Mouse (Mus musculus) MEL (cell line): ENCODE measurements around the gene Tmem107. TPM values are rescaled to one million over a fixed set of nuclear protein-coding genes. Genes with fewer than 3 reads are reported as not detected.

Experiments
- DNase-seq: peaks from one replicate; pipeline ENCODE4 v3.0.0; 2011; ENCODE audit warnings: low read depth, low spot score
- H3K27ac ChIP-seq: 2 replicates; pipeline ENCODE4 v1.5.1; 2012; ENCODE audit warnings: low read depth, mild to moderate bottlenecking, control low read depth, low read length, moderate library complexity; ENCODE audit not compliant: control insufficient read depth
- H3K27me3 ChIP-seq, 2 experiments: fragments of 150-350 bp in 1 of 2; sonication (generic) in 1 of 2; 2 replicates each; pipeline ENCODE4 v1.6.1; 2012; ENCODE audit warnings: low read length in 2 of 2, mild to moderate bottlenecking in 2 of 2, improper control_type of control experiment in 1 of 2, moderate library complexity in 1 of 2; ENCODE audit not compliant: insufficient read depth in 2 of 2, control insufficient read depth in 1 of 2
- H3K36me3 ChIP-seq, 2 experiments: 2 replicates each; pipeline ENCODE4 v1.6.1; 2012 to 2014; ENCODE audit warnings: low read length in 2 of 2, improper control_type of control experiment in 1 of 2, inconsistent platforms in 1 of 2, mild to moderate bottlenecking in 1 of 2; ENCODE audit not compliant: insufficient read depth in 2 of 2, control insufficient read depth in 1 of 2
- H3K4me1 ChIP-seq, 2 experiments: fragments of 150-350 bp in 1 of 2; sonication (generic) in 1 of 2; 2 replicates each; pipeline ENCODE4 v1.6.1; 2012; ENCODE audit warnings: low read length in 2 of 2, improper control_type of control experiment in 1 of 2, mild to moderate bottlenecking in 1 of 2; ENCODE audit not compliant: insufficient read depth in 2 of 2, control insufficient read depth in 1 of 2
- H3K4me3 ChIP-seq, 2 experiments: fragments of 150-350 bp in 1 of 2; sonication (generic) in 1 of 2; 2 replicates each; pipeline ENCODE4 v1.5.1; 2012; ENCODE audit warnings: low read depth in 2 of 2, low read length in 2 of 2, mild to moderate bottlenecking in 2 of 2, moderate library complexity in 2 of 2, control low read depth in 1 of 2, improper control_type of control experiment in 1 of 2; ENCODE audit not compliant: control insufficient read depth in 1 of 2, insufficient read depth in 1 of 2
- H3K79me2 ChIP-seq: 2 replicates; pipeline ENCODE4 v1.6.1; 2012; ENCODE audit warnings: mild to moderate bottlenecking, low read length, moderate library complexity; ENCODE audit not compliant: control insufficient read depth, poor library complexity, insufficient read depth
- H3K9ac ChIP-seq: 2 replicates; pipeline ENCODE4 v1.6.1; 2012; ENCODE audit warnings: low read depth, mild to moderate bottlenecking, control low read depth, low read length, moderate library complexity; ENCODE audit not compliant: control insufficient read depth, poor library complexity, severe bottlenecking
- H3K9me3 ChIP-seq: fragments of 150-350 bp; sonication (generic); replicated peaks from 2 replicates; pipeline ENCODE4 v1.6.1; 2012; ENCODE audit warnings: mild to moderate bottlenecking, low read length, improper control_type of control experiment, moderate library complexity; ENCODE audit not compliant: insufficient read depth
- BHLHE40 ChIP-seq: IDR thresholded peaks from 2 replicates; pipeline ENCODE4 v1.6.1; 2012; ENCODE audit warnings: low read depth, mild to moderate bottlenecking, inconsistent platforms, low read length, improper control_type of control experiment, borderline replicate concordance
- CHD1 ChIP-seq: IDR thresholded peaks from 2 replicates; pipeline ENCODE4 v1.6.1; 2012; ENCODE audit warnings: low read depth, mild to moderate bottlenecking, inconsistent platforms, low read length, improper control_type of control experiment
- CTCF ChIP-seq, 3 experiments: IDR thresholded peaks in 2 of 3; conservative IDR thresholded peaks in 1 of 3; 2 replicates each; pipeline ENCODE4 v1.5.1; 2011 to 2012; ENCODE audit warnings: low read length in 3 of 3, low read depth in 2 of 3, mild to moderate bottlenecking in 2 of 3, improper control_type of control experiment in 1 of 3, inconsistent platforms in 1 of 3, mixed read lengths in 1 of 3, moderate library complexity in 1 of 3; ENCODE audit not compliant: control insufficient read depth in 1 of 3, insufficient read depth in 1 of 3, poor library complexity in 1 of 3, severe bottlenecking in 1 of 3
- ETS1 ChIP-seq: IDR thresholded peaks from 2 replicates; pipeline ENCODE4 v1.6.1; 2012; ENCODE audit warnings: low read depth, mild to moderate bottlenecking, inconsistent platforms, low read length, improper control_type of control experiment, moderate library complexity
- HCFC1 ChIP-seq: IDR thresholded peaks from 2 replicates; pipeline ENCODE4 v1.6.1; 2012; ENCODE audit warnings: low read depth, mild to moderate bottlenecking, inconsistent platforms, low read length, improper control_type of control experiment, moderate library complexity
- MAX ChIP-seq: IDR thresholded peaks from 2 replicates; pipeline ENCODE4 v1.6.1; 2011; ENCODE audit warnings: low read length, improper control_type of control experiment
- MAZ ChIP-seq: IDR thresholded peaks from 2 replicates; pipeline ENCODE4 v1.6.1; 2012; ENCODE audit warnings: low read depth, mild to moderate bottlenecking, inconsistent platforms, low read length, improper control_type of control experiment
- MXI1 ChIP-seq: IDR thresholded peaks from 2 replicates; pipeline ENCODE4 v1.6.1; 2011; ENCODE audit warnings: mild to moderate bottlenecking, low read depth, low read length, improper control_type of control experiment
- NRF1 ChIP-seq: IDR thresholded peaks from 2 replicates; pipeline ENCODE4 v1.6.1; 2014; ENCODE audit warnings: low read depth, mild to moderate bottlenecking, inconsistent platforms, low read length, improper control_type of control experiment, moderate library complexity; ENCODE audit not compliant: poor library complexity, insufficient read depth, severe bottlenecking
- POLR2AphosphoS2 ChIP-seq: IDR thresholded peaks from 2 replicates; pipeline ENCODE4 v1.6.1; 2011; ENCODE audit warnings: low read length, improper control_type of control experiment
- POLR2AphosphoS5 ChIP-seq: IDR thresholded peaks from 2 replicates; pipeline ENCODE4 v1.6.1; 2012; ENCODE audit warnings: low read depth, borderline replicate concordance, mild to moderate bottlenecking, inconsistent platforms, low read length, moderate library complexity, mixed read lengths
- RAD21 ChIP-seq: IDR thresholded peaks from 2 replicates; pipeline ENCODE4 v1.6.1; 2011; ENCODE audit warnings: mild to moderate bottlenecking, low read depth, low read length, improper control_type of control experiment
- SIN3A ChIP-seq: IDR thresholded peaks from 2 replicates; pipeline ENCODE4 v1.6.1; 2012; ENCODE audit warnings: low read length, improper control_type of control experiment, inconsistent platforms
- SMC3 ChIP-seq: IDR thresholded peaks from 2 replicates; pipeline ENCODE4 v1.6.1; 2011; ENCODE audit warnings: low read depth, low read length, improper control_type of control experiment
- TCF12 ChIP-seq: IDR thresholded peaks from 2 replicates; pipeline ENCODE4 v1.6.1; 2014; ENCODE audit warnings: low read depth, mild to moderate bottlenecking, inconsistent platforms, low read length, improper control_type of control experiment, moderate library complexity
- UBTF ChIP-seq: IDR thresholded peaks from 2 replicates; pipeline ENCODE4 v1.6.1; 2012; ENCODE audit warnings: low read depth, mild to moderate bottlenecking, inconsistent platforms, low read length, improper control_type of control experiment, moderate library complexity, borderline replicate concordance; ENCODE audit not compliant: insufficient read depth
- ZMIZ1 ChIP-seq: IDR thresholded peaks from 2 replicates; pipeline ENCODE4 v1.6.1; 2012; ENCODE audit warnings: low read depth, mild to moderate bottlenecking, inconsistent platforms, low read length, improper control_type of control experiment, moderate library complexity
- ZNF384 ChIP-seq: IDR thresholded peaks from 2 replicates; pipeline ENCODE4 v1.6.1; 2012; ENCODE audit warnings: low read depth, mild to moderate bottlenecking, inconsistent platforms, low read length, improper control_type of control experiment
- polyA plus RNA-seq, 2 experiments: library from polyadenylated mRNA; stranded (reverse) in 1 of 2; unstranded in 1 of 2; fragments of >175 nt in 1 of 2; fragments of >200 nt in 1 of 2; gene quantifications; 2 replicates each; pipeline versions ENCODE4 v1.2.1 to v1.2.4; 2012; ENCODE audit warnings: low replicate concordance in 2 of 2, low read depth in 1 of 2; ENCODE audit not compliant: insufficient read length in 2 of 2, insufficient read depth in 1 of 2, missing spikeins in 1 of 2
- total RNA-seq: library from RNA; depleted of rRNA; stranded (reverse); fragments of 300-350 nt; gene quantifications from 2 replicates; pipeline ENCODE4 v1.2.3, GENCODE M21; 2012; rRNA removed

Tmem107 gene
- total and polyA plus RNA-seq, 3 experiments = 47.0 to 79.5 TPM; not detected in 1

GRCm38 (mm10) chr11:69122336-69122951 lies 51.8 kb downstream of the Tmem107 start, which contains the start of gene 9130213A22Rik:
9130213A22Rik (minus strand) TSS chr11:69122589.
- Histone ChIP-seq H3K4me3 (peak within 1 kb of the TSS; percentile 20 to 88), H3K9ac (peak within 1 kb of the TSS; percentile 60), H3K27me3 (no peaks in the 10 kb centered on the region), H3K4me1 (peaks cover 0 to 10% of the 10 kb centered on the region in 2 experiments; a peak in 2 of 4 replicates), H3K79me2 (no peaks in the 10 kb centered on the region; the same call in 1 of the 2 replicates)
- TF ChIP-seq SIN3A (peak; percentile 51), MAZ (peak; percentile 56; the same call in 1 of the 2 replicates), UBTF (peak; percentile 96; the same call in 1 of the 2 replicates), SMC3 (peak; percentile 53), BHLHE40 (no peak), ZNF384 (0 out of 2 replicates have a peak, but pooled peaks have one; percentile 9), MXI1 (0 out of 2 replicates have a peak, but pooled peaks have one; percentile 73), HCFC1 (0 out of 2 replicates have a peak, but pooled peaks have one; percentile 50), ZMIZ1 (no peak), RAD21 (peak; percentile 64), POLR2AphosphoS2 (no peak), MAX (peak; percentile 45; the same call in 1 of the 2 replicates), NRF1 (peak; percentile 30; the same call in 1 of the 2 replicates), CTCF (IDR thresholded peaks at IDR 0.05 in 2 of 3, conservative IDR thresholded peaks at IDR 0.05 in 1 of 3; ENCODE audit: control insufficient read depth in 1 of 3, insufficient read depth in 1 of 3, low read depth in 2 of 3, low read length in 3 of 3, poor library complexity in 1 of 3, severe bottlenecking in 1 of 3) (peak in 2 of 3 experiments; percentile 68 to 81; a peak in 5 of 6 replicates), TCF12 (0 out of 2 replicates have a peak, but pooled peaks have one; percentile 19), CHD1 (peak; percentile 90; the same call in 1 of the 2 replicates), ETS1 (no peak), POLR2AphosphoS5 (no peak)
- TF ChIP-seq, all 39 proteins: peak for 13
- no peaks in the 10 kb centered on the region; a peak in 1 of 4 replicates for H3K36me3 ChIP-seq
- H3K9me3 ChIP-seq = no peaks in the 10 kb centered on the region
- H3K27ac ChIP-seq = no peak within 1 kb of the TSS
- DNase-seq = peak; percentile 88

Other genes with a start within 250 kb of the Tmem107 start
- gene Ndel1, start 198.9 kb upstream of the Tmem107 start, total RNA-seq = 59.6 and 70.7 TPM in 2 replicates
- 10 to 100 TPM; 55.0 to 61.2 TPM for gene Ndel1, start 198.9 kb upstream of the Tmem107 start, polyA plus RNA-seq
- gene Rnf222, start 182.3 kb upstream of the Tmem107 start, total RNA-seq = 0.23 TPM in 2 replicates
- gene Rnf222, start 182.3 kb upstream of the Tmem107 start, polyA plus RNA-seq = under 1 TPM in 1 of 2 experiments, not detected in 1; 0.28 TPM
- 5,179 and 5,512 TPM in 2 replicates for gene Rpl26, start 169.2 kb upstream of the Tmem107 start, total RNA-seq
- gene Rpl26, start 169.2 kb upstream of the Tmem107 start, polyA plus RNA-seq = 1,000 to 10,000 TPM in 1 of 2 experiments, not detected in 1; 3,167 TPM
- gene Odf4, start 143.7 kb upstream of the Tmem107 start, total RNA-seq = not detected in 2 replicates
- not detected for gene Odf4, start 143.7 kb upstream of the Tmem107 start, polyA plus RNA-seq
- gene Arhgef15, start 113.3 kb upstream of the Tmem107 start, total RNA-seq = 0.23 TPM in 1 of 2 replicates, not detected in the other
- gene Arhgef15, start 113.3 kb upstream of the Tmem107 start, polyA plus RNA-seq = under 1 TPM in 1 of 2 experiments, not detected in 1; 0.74 TPM
- 3.3 and 4.9 TPM in 2 replicates for gene Slc25a35, start 102.7 kb upstream of the Tmem107 start, total RNA-seq
- gene Slc25a35, start 102.7 kb upstream of the Tmem107 start, polyA plus RNA-seq = 1 to 10 TPM in 1 of 2 experiments, not detected in 1; 3.3 TPM
- gene Rangrf, start 95.6 kb upstream of the Tmem107 start, total RNA-seq = 182 and 207 TPM in 2 replicates
- 100 to 1,000 TPM in 1 of 2 experiments, not detected in 1; 159 TPM for gene Rangrf, start 95.6 kb upstream of the Tmem107 start, polyA plus RNA-seq
- gene Pfas, start 62.3 kb upstream of the Tmem107 start, total RNA-seq = 124 and 130 TPM in 2 replicates
- 100 to 1,000 TPM in 1 of 2 experiments, 10 to 100 TPM in 1; 63.5 to 149 TPM for gene Pfas, start 62.3 kb upstream of the Tmem107 start, polyA plus RNA-seq
- gene Ctc1, start 54.9 kb upstream of the Tmem107 start, total RNA-seq = 16.0 and 19.5 TPM in 2 replicates
- 10 to 100 TPM in 1 of 2 experiments, not detected in 1; 59.1 TPM for gene Ctc1, start 54.9 kb upstream of the Tmem107 start, polyA plus RNA-seq
- gene Aurkb, start 25.2 kb upstream of the Tmem107 start, total RNA-seq = 120 and 124 TPM in 2 replicates
- gene Aurkb, start 25.2 kb upstream of the Tmem107 start, polyA plus RNA-seq = 100 to 1,000 TPM; 159 to 170 TPM
- 9.2 and 10.2 TPM in 2 replicates for gene Borcs6, start 11.1 kb upstream of the Tmem107 start, total RNA-seq
- 1 to 10 TPM in 1 of 2 experiments, not detected in 1; 9.3 TPM for gene Borcs6, start 11.1 kb upstream of the Tmem107 start, polyA plus RNA-seq
- 3.3 and 4.2 TPM in 2 replicates for gene Vamp2, start 17.7 kb downstream of the Tmem107 start, total RNA-seq
- gene Vamp2, start 17.7 kb downstream of the Tmem107 start, polyA plus RNA-seq = 10 to 100 TPM in 1 of 2 experiments, not detected in 1; 28.9 TPM
- gene Per1, start 24.4 kb downstream of the Tmem107 start, total RNA-seq = 4.5 and 5.6 TPM in 2 replicates
- gene Per1, start 24.4 kb downstream of the Tmem107 start, polyA plus RNA-seq = 10 to 100 TPM in 1 of 2 experiments, not detected in 1; 34.9 TPM
- gene Hes7, start 49.6 kb downstream of the Tmem107 start, total RNA-seq = 0.08 TPM in 1 of 2 replicates, not detected in the other
- gene Hes7, start 49.6 kb downstream of the Tmem107 start, polyA plus RNA-seq = 1 to 10 TPM in 1 of 2 experiments, not detected in 1; 1.4 TPM
- 0.08 TPM in 1 of 2 replicates, not detected in the other for gene 9130213A22Rik, start 51.8 kb downstream of the Tmem107 start, total RNA-seq
- under 1 TPM in 1 of 2 experiments, not detected in 1; 0.26 TPM for gene 9130213A22Rik, start 51.8 kb downstream of the Tmem107 start, polyA plus RNA-seq
- gene Aloxe3, start 55.1 kb downstream of the Tmem107 start, total RNA-seq = not detected in 2 replicates
- gene Aloxe3, start 55.1 kb downstream of the Tmem107 start, polyA plus RNA-seq = under 1 TPM in 1 of 2 experiments, not detected in 1; 0.13 TPM
- not detected in 2 replicates for gene Alox12b, start 86.2 kb downstream of the Tmem107 start, total RNA-seq
- not detected for gene Alox12b, start 86.2 kb downstream of the Tmem107 start, polyA plus RNA-seq
- 0.31 and 0.56 TPM in 2 replicates for gene Alox8, start 127.0 kb downstream of the Tmem107 start, total RNA-seq
- under 1 TPM in 1 of 2 experiments, not detected in 1; 0.07 TPM for gene Alox8, start 127.0 kb downstream of the Tmem107 start, polyA plus RNA-seq
- gene Gucy2e, start 166.2 kb downstream of the Tmem107 start, total RNA-seq = not detected in 2 replicates
- gene Gucy2e, start 166.2 kb downstream of the Tmem107 start, polyA plus RNA-seq = not detected